ENCODE assay signal across 8 mouse cellular contexts in the genomic region with DNA sequence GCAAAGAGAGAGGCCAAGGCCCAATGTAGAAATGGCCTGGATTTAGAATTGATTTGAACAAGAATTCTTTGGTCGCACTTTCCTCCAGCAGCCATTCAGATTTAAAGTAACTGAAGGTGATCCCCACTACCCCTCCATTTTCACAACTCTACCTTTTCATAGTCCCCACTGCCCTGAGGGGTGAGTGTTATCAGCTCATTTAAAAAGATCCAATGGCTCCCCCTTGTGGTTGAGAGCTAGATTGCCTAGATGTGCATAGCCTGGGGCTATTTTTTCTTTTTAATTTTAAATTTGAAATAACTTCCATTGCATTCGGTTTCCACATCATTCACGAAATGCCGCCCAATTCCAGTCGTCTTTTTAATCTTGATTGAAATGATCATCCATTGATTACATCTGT. TPM values are rescaled to one million over a fixed set of nuclear protein-coding genes. Genes with fewer than 3 reads are reported as not detected.
A peak's percentile ranks its signal among the peaks of the same experiment; 100 is the strongest.
DNase-seq lines count a peak whose midpoint lies in the region; ATAC-seq and TF ChIP-seq lines count a peak whose summit lies in the region.
"Had no signal": no experiment of that assay in that cellular context is flagged by ENCODE, and none has a peak within 500 bp of the region (broad histone marks: within the 10 kb centered on the region; RNA-seq: fewer than 3 reads in every experiment).

No protein-coding gene starts in this region.

- in situ Hi-C loops in ES-E14 (cut with MboI; ENCODE audit: low sequenced_read_pairs in 2 of 2, unreplicated experiment in 2 of 2) = loop anchor here (10.0 to 25.0 kb wide), 2 partner anchors 333 to 346 kb away; no protein-coding TSS in a partner anchor

- intact Hi-C loops in left cerebral cortex, postnatal 10 days (cut with DNase I) = loop anchor here (10.0 kb wide), 1 partner anchor 486 kb away; no protein-coding TSS in a partner anchor

- H3K4me1 ChIP-seq in ES-E14 (ENCODE audit: control insufficient read depth in 2 of 2, insufficient read depth in 2 of 2, low read length in 2 of 2, poor library complexity in 1 of 2) = peaks cover 0 to 3% of the 10 kb centered on the region in 2 experiments; a peak in 1 of 4 replicates
- H3K4me1 ChIP-seq: lung, embryonic 15.5 days had no signal

- ATAC-seq in megakaryocyte-erythroid progenitor cell, adult 5-6 weeks (replicated peaks; ENCODE audit: low FRiP score, low TSS enrichment, poor library complexity, severe bottlenecking) = peak; percentile 74; the same call in 1 of the 2 replicates

- H3K9ac ChIP-seq in ES-E14 (ENCODE audit: insufficient read depth, low read depth, low read length, poor library complexity, severe bottlenecking) = no peak overlapping the region
- H3K9ac ChIP-seq: lung, embryonic 15.5 days had no signal

- H3K4me3 ChIP-seq in ES-E14 (ENCODE audit: insufficient read depth in 1 of 2, low read depth in 1 of 2, low read length in 2 of 2, poor library complexity in 1 of 2, severe bottlenecking in 1 of 2) = no peak overlapping the region
- H3K4me3 ChIP-seq: lung, embryonic 15.5 days had no signal

- H3K27ac ChIP-seq in ES-E14 (ENCODE audit: insufficient read depth, low read depth, low read length, poor library complexity, severe bottlenecking) = no peak overlapping the region
- H3K27ac ChIP-seq: lung, embryonic 15.5 days had no signal

- DNase-seq in left cerebral cortex, adult 11 months (ENCODE audit: low spot score) = peak; percentile 17
- DNase-seq in left cerebral cortex, postnatal 10 days (ENCODE audit: extremely low spot score in 1 of 2, low spot score in 2 of 2) = no peak
- peak; percentile 52 for DNase-seq in ES-E14 (ENCODE audit: low read depth, low spot score)
- DNase-seq in adrenal gland, postnatal 14 days = peak; percentile 62
- DNase-seq in forelimb bud, embryonic 11.5 days (ENCODE audit: low read depth, low spot score) = peak; percentile 46
- no peak for DNase-seq in frontal cortex, postnatal 25 days (ENCODE audit: low spot score in 2 of 2)

- no peaks in the 10 kb centered on the region for H3K36me3 ChIP-seq in ES-E14 (ENCODE audit: control insufficient read depth, insufficient read depth, low read length, poor library complexity, severe bottlenecking)
- H3K36me3 ChIP-seq: lung, embryonic 15.5 days had no signal

- no peaks in the 10 kb centered on the region for H3K9me3 ChIP-seq in ES-E14 (ENCODE audit: control insufficient read depth, insufficient read depth, low read depth, low read length)
- H3K9me3 ChIP-seq: lung, embryonic 15.5 days had no signal

TF ChIP-seq in ES-E14, 5 proteins besides CTCF, POLR2A, EP300 and RAD21:
- TF ChIP-seq ZC3H11A (IDR thresholded peaks at IDR 0.05; ENCODE audit: borderline replicate concordance, low read depth, low read length) (peak; percentile 16; the same call in 1 of the 2 replicates), ZNF384 (IDR thresholded peaks at IDR 0.05; ENCODE audit: low read depth, low read length) (no peak), HCFC1 (IDR thresholded peaks at IDR 0.05; ENCODE audit: borderline replicate concordance, insufficient read depth, low read length) (no peak)

RNA-seq across cellular contexts. Expression of gene Slc35g1, which starts 33.5 kb away (rescaled TPM):
- total RNA-seq in left cerebral cortex, postnatal 10 days (2021) = 1 to 10 TPM; 2.5 to 2.6 TPM
- total RNA-seq in ES-E14 (2012; rRNA removed) = 28.4 and 36.3 TPM in 2 replicates
- total RNA-seq in adrenal gland, postnatal 14 days (2021) = 16.9 and 18.4 TPM in 2 replicates
- total RNA-seq in megakaryocyte-erythroid progenitor cell, adult 5-6 weeks (2014; fragmentation: Nextera tagmentation) = 15.9 and 20.1 TPM in 2 replicates
- total RNA-seq in megakaryocyte-erythroid progenitor cell, adult 5-6 weeks (2017) = 23.1 and 28.8 TPM in 2 replicates

RNA-seq across cellular contexts. Expression of gene Plce1, which starts 51.6 kb away (rescaled TPM):
- total RNA-seq in left cerebral cortex, postnatal 10 days (2021) = 1 to 10 TPM; 7.1 to 9.3 TPM
- 2.2 and 3.2 TPM in 2 replicates for total RNA-seq in ES-E14 (2012; rRNA removed)
- 8.9 and 9.2 TPM in 2 replicates for total RNA-seq in adrenal gland, postnatal 14 days (2021)
- not detected in 2 replicates for total RNA-seq in megakaryocyte-erythroid progenitor cell, adult 5-6 weeks (2014; fragmentation: Nextera tagmentation)
- total RNA-seq in megakaryocyte-erythroid progenitor cell, adult 5-6 weeks (2017) = not detected in 2 replicates

Comparison
In these comparisons a context has a peak if more than half of its experiments do, and no peak if none do; other contexts are left out.
1. DNase-seq: peak in left cerebral cortex, adult 11 months (single experiment), ES-E14 (single experiment), adrenal gland, postnatal 14 days (single experiment) and forelimb bud, embryonic 11.5 days (single experiment); none in left cerebral cortex, postnatal 10 days (0 of 2) and frontal cortex, postnatal 25 days (0 of 2).